Mouse (Mus musculus) retina, embryonic 14.5 days (tissue): ENCODE measurements around the gene Hist2h2aa1.
"Not testable (repeated sequence)": the region's sequence is repeated elsewhere in the genome, so short reads cannot be mapped to it uniquely, and the experiment has no call there.

Experiments used
- DNase-seq: peaks from one replicate; pipeline ENCODE4 v3.0.0-alpha.2; 2015; ENCODE audit warnings: low spot score

Hist2h2aa1 gene

DNA sequence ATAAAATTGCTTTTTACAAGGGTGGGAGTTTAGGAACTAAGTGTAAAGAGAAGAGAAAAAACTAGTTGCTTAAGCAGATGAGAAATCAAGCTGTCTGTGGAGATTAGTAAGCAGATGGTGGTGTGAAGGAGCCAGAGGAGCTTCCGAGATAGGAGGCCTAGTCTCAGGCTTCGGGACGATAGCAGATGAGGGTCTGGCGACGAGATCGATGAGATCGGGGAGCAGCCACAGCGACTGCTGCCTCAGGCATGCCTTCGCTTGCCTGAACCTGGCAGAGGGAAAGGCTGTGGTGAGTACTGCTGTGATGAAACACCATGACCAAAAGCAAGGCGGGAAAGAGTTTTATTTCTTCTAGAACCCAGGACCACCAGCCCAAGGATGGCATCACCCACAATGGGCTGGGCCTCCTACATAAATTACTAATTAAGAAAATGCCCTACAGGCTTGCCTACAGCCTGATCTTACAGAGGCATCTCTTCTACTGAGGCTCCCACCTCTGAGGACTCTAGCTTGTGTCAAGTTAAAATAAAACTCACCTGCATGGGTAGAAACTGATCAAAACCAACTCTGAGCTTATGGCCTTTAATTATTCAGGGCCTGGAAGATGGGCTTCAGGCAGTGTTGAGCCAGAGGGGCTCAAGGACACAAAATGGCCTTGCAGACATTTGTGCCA lies 9.5 kb downstream of the Hist2h2aa1 start:
- DNase-seq = peak; percentile 62

- no peak for DNase-seq
These were observed 10.8 kb downstream of the Hist2h2aa1 start for GRCm38 (mm10) chr3:96255926-96256593.

DNA sequence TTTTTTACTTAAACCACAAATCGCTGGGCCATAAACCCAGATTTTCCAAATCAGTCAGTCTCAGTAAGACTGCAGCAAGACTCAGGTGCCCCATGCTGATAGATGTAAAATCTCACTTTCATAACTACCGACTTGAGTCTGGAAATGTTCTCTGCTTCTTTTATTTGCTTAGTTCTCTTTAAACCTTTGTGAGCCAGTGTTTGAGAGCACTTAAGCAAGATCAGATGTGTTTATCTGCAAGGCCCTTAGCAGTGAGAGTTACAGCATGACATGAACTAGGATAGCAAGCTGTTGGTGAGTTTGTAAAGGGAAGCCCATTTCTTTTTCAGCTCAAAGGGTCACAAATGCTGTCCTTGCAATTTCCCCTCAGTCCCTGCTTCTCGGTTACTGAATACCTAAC lies 11.9 kb downstream of the Hist2h2aa1 start:
- no peak for DNase-seq

DNA sequence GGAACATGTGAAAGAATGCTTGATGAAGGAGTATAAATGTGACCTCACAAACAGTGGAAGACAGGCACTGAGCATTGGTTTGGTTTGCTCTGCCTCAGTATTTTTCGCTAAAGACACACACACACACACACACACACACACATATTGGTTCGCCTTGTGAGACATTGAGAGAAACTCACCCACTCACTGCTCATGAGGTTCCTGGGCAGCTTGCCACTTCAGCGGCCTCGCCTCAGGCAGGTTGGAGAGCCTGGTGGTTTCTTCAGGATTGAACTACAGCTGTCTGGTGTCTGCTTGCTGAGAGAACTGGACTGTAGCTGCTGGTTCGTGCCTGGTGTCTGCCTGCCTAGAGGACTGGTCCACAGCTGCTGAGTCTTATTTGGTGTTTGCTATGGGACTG lies 14.9 kb downstream of the Hist2h2aa1 start:
- DNase-seq = no peak

- no peak for DNase-seq
These were observed 16.3 kb downstream of the Hist2h2aa1 start for GRCm38 (mm10) chr3:96261623-96262022.

DNA sequence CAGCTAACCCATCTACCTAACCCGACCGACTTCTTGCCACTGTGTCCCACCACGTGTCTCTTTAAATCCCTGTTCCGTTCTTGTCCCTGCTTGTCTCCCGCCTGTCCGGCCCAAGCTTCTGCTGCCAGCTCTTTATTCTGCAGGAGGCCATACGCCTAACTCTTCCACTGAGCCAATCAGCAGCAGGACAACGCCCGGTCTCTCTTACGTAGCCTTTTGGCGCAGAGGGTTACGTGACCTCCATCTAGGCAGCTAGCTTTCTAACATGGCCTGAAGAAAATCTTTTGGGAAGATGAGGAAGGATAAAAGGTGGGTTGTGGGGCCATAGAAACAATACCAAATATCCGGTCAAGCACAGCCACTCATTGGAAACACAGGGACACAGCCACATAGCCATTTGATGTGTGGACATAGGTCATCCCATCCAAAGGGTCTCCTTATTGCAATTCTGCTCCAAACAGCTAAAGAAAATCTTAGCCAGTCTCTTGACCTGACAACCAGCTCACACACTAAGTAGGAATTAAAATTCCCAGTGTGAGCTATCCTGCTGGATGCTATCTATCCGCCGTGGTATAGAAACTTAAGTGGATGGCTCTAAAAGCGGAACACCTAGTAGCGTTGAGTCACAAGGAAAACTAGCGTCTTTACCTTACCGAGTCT lies 17.0 kb downstream of the Hist2h2aa1 start:
- peak; percentile 74 for DNase-seq

GRCm38 (mm10) chr3:96262979-96263550 lies 17.8 kb downstream of the Hist2h2aa1 start, which contains the start of gene Hist2h4:
Hist2h4 (minus strand) TSS chr3:96263311.
- DNase-seq = peak; percentile 99

DNA sequence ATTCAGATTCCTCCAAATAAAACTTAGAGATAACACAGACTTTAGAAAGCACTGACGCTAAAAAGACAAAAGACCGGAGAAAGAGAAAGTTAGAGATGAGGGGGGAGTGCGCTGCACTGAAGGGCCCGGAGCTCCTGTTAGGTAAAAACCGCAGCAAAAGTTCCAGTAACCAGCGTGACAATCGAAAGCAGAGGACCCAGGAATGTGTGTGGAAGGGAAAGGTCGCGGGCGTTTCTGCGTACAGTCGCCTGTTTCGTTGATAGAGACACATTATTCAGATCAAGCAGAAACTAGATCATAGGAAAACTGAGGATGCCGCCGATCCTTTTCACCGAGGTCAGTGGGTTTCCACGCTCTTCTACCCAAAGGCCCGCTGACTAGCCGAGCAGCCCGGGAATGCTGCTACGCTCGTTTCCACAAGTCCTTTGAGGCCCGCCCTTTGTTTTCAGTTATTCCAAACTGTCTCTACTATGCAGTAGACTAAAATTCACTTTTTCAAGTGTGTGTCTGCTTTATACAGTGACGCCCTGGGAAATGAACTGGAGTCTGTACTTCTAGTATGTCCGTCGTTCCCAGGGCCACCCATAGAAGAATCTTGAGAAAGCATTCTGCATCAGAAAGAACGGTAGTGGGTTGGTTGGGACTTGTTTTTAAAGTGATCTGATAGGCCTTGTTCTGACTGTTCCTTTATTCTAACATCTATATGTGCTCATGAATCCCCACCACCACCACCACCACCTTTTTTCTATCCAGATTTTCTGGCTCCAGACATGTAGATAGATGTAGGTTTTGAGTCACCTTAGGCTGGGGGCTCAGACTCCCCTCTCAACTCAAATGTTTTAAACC lies 18.5 kb downstream of the Hist2h2aa1 start:
- peak; percentile 19 for DNase-seq

DNA sequence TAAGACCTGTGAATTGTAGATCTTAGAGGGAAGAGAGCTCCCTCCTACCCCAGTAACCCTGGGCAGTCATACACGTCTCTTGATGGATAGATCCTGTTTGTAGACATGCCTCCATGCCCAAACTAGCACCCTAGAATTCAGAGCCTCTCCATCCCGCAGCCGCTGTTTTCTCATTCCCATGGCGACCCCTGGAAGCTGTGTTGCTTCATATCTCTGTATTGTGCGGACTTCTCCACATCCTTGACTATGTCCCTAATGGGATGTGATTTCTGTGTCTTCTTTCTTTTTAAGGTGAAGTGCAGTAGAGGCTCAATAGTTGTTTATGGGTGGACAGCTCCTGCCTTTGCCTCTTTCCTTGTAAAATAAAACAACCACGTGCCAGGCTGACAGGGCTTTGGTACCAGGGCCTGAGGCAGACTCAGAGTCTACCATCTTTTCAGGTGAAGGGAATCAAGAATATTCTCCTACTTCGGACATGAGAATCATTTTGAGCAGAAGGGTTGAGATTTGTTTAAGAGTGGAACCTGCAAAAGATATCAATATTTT lies 19.2 kb downstream of the Hist2h2aa1 start:
- no peak for DNase-seq

GRCm38 (mm10) chr3:96266132-96266710 lies 20.9 kb downstream of the Hist2h2aa1 start:
- no peak for DNase-seq

GRCm38 (mm10) chr3:96267541-96267940 lies 22.2 kb downstream of the Hist2h2aa1 start:
- DNase-seq = no peak

DNA sequence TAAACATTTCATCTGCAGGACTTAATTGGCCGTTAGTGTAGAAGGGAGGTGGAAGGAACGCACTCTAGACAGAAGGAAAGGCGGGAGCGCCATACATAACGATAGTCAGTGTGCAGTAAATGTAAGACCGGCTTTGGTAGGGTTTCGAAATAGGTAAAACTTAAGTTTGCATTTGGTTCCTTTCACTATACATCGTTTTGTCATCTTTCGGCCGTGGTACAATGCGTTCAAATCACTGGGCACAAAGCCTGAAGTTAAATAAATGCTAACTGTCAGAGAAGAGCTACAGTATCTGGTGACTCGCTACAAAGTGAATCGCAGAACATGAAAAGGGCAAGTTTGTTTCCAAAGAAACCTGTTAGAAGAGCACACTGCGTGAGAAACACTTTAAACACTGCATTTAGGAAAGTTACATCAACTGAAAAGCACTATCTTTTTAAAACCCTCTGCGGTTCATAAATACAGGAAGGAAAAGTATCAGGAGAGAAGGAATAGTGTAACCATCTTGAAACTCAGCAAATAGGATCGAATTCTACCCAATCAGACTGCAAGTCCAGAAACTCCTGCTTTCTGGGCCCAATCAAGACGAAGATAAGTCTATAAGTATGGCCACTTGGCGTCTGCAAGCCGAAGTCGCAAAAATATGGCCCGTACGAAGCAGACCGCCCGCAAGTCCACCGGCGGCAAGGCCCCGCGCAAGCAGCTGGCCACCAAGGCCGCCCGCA lies 22.9 kb downstream of the Hist2h2aa1 start, which contains the start of gene Hist2h3b:
Gene Hist2h3b, plus strand, starts transcription at position 604 of the 725 bp plus-strand sequence.
- DNase-seq = peak; percentile 87

DNA sequence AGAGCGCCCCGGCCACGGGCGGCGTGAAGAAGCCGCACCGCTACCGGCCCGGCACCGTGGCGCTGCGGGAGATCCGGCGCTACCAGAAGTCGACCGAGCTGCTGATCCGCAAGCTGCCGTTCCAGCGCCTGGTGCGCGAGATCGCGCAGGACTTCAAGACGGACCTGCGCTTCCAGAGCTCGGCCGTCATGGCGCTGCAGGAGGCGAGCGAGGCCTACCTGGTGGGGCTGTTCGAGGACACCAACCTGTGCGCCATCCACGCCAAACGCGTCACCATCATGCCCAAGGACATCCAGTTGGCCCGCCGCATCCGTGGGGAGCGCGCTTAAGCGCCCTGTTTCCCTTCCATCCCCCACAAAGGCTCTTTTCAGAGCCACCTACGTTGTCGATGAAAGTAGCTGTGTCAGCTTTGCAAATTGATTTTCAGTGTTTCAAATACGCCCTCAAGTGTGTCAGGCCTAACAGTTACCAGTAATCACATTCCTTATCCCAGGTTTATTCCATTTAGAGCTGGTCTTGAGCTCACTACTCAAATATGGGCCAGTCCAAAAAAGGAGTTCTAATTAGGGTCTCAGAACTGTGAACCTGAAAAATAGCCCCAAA lies 23.6 kb downstream of the Hist2h2aa1 start:
- DNase-seq = not testable (repeated sequence)

- DNase-seq = peak; percentile 97
These were observed 24.5 kb downstream of the Hist2h2aa1 start, which contains the start of gene Hist2h2bb for GRCm38 (mm10) chr3:96269511-96270474. Hist2h2bb (plus strand) TSS chr3:96269752.

- DNase-seq = peak; percentile 38
These were observed 28.5 kb downstream of the Hist2h2aa1 start for GRCm38 (mm10) chr3:96273591-96274465.

- DNase-seq = peak; percentile 61
These were observed 32.1 kb downstream of the Hist2h2aa1 start for GRCm38 (mm10) chr3:96277428-96277799.

GRCm38 (mm10) chr3:96277800-96278624 lies 32.7 kb downstream of the Hist2h2aa1 start:
- peak; percentile 93 for DNase-seq
